Mouse (Mus musculus): ENCODE measurements at regions not wholly inside any gene's neighbourhood (a gene's known extent, or its start where the extent isn't known, plus 50 kb on each side); places are given as distances from the start of the nearest gene placed in this dataset.

- no peak for TF ChIP-seq POLR2A (IDR thresholded peaks at IDR 0.05; ENCODE audit: low read depth, low read length)
- TF ChIP-seq CTCF (IDR thresholded peaks at IDR 0.05; ENCODE audit: borderline replicate concordance, insufficient read depth, low read length) = no peak
Measured at GRCm38 (mm10) chr14:105528107-105528506, 269.7 kb downstream of the Ndfip2 start.

Measured in embryonic fibroblast, embryonic 13.5 days (primary cell).